Mouse (Mus musculus): ENCODE measurements around the gene Klhdc9. TPM values are rescaled to one million over a fixed set of nuclear protein-coding genes. Genes with fewer than 3 reads are reported as not detected.
"Not testable (repeated sequence)": the region's sequence is repeated elsewhere in the genome, so short reads cannot be mapped to it uniquely, and the experiment has no call there.

Gene Klhdc9
- polyA plus RNA-seq, 1 experiment: 2.3 TPM

- no peak for DNase-seq (ENCODE audit: low spot score)
These were observed 3.8 kb downstream of the Klhdc9 start for GRCm38 (mm10) chr1:171356814-171357213.

- DNase-seq (ENCODE audit: low spot score): no peak
These were observed 4.7 kb downstream of the Klhdc9 start for GRCm38 (mm10) chr1:171355812-171356340.

- no peak for DNase-seq (ENCODE audit: low spot score)
These were observed 11.4 kb downstream of the Klhdc9 start for GRCm38 (mm10) chr1:171349210-171349609.

- no peak for DNase-seq (ENCODE audit: low spot score)
These were observed 11.9 kb downstream of the Klhdc9 start for GRCm38 (mm10) chr1:171348665-171349064.

GRCm38 (mm10) chr1:171346095-171346450, 14.5 kb downstream of the Klhdc9 start:
- no peak for DNase-seq (ENCODE audit: low spot score)

GRCm38 (mm10) chr1:171345225-171346094, 15.1 kb downstream of the Klhdc9 start, which contains the start of the genes Nit1 and Pfdn2:
Nit1 (minus strand) TSS chr1:171345646.
Pfdn2 (plus strand) TSS chr1:171345670.
- DNase-seq (ENCODE audit: low spot score): peak; percentile 78

GRCm38 (mm10) chr1:171344715-171345114, 15.9 kb downstream of the Klhdc9 start:
- DNase-seq (ENCODE audit: low spot score): no peak

GRCm38 (mm10) chr1:171343922-171344677, 16.5 kb downstream of the Klhdc9 start:
- DNase-seq (ENCODE audit: low spot score): no peak

- no peak for DNase-seq (ENCODE audit: low spot score)
These were observed 18.1 kb downstream of the Klhdc9 start for GRCm38 (mm10) chr1:171342262-171343207.

- DNase-seq (ENCODE audit: low spot score): no peak
These were observed 30.4 kb downstream of the Klhdc9 start for GRCm38 (mm10) chr1:171330216-171330560.

- peak; percentile 82 for DNase-seq (ENCODE audit: low spot score)
These were observed 31.0 kb downstream of the Klhdc9 start for GRCm38 (mm10) chr1:171329433-171330215.

- DNase-seq (ENCODE audit: low spot score): peak; percentile 89
These were observed 31.7 kb downstream of the Klhdc9 start, which contains the start of gene Dedd for GRCm38 (mm10) chr1:171328839-171329432. Dedd (plus strand) TSS chr1:171329145.

GRCm38 (mm10) chr1:171328244-171328643, 32.4 kb downstream of the Klhdc9 start:
- DNase-seq (ENCODE audit: low spot score): no peak

GRCm38 (mm10) chr1:171326588-171326987, 34.0 kb downstream of the Klhdc9 start:
- not testable (repeated sequence) for DNase-seq (ENCODE audit: low spot score)

GRCm38 (mm10) chr1:171325571-171325970, 35.0 kb downstream of the Klhdc9 start:
- no peak for DNase-seq (ENCODE audit: low spot score)

- no peak for DNase-seq (ENCODE audit: low spot score)
These were observed 38.6 kb downstream of the Klhdc9 start for GRCm38 (mm10) chr1:171322012-171322411.

GRCm38 (mm10) chr1:171321415-171321814, 39.2 kb downstream of the Klhdc9 start:
- no peak for DNase-seq (ENCODE audit: low spot score)

- no peak for DNase-seq (ENCODE audit: low spot score)
These were observed 40.4 kb downstream of the Klhdc9 start for GRCm38 (mm10) chr1:171320151-171320550.

GRCm38 (mm10) chr1:171319748-171320147, 40.9 kb downstream of the Klhdc9 start:
- no peak for DNase-seq (ENCODE audit: low spot score)

GRCm38 (mm10) chr1:171309321-171309720, 51.3 kb downstream of the Klhdc9 start:
- DNase-seq (ENCODE audit: low spot score): no peak

Measured in urinary bladder, adult 2 months (tissue).